Mouse (Mus musculus): ENCODE data around the gene Smarcal1. TPM values are rescaled to one million over a fixed set of nuclear protein-coding genes. Genes with fewer than 3 reads are reported as not detected.

The Smarcal1 gene
- polyA plus RNA-seq, 1 experiment from 2014 or later = 20.0 TPM

DNA sequence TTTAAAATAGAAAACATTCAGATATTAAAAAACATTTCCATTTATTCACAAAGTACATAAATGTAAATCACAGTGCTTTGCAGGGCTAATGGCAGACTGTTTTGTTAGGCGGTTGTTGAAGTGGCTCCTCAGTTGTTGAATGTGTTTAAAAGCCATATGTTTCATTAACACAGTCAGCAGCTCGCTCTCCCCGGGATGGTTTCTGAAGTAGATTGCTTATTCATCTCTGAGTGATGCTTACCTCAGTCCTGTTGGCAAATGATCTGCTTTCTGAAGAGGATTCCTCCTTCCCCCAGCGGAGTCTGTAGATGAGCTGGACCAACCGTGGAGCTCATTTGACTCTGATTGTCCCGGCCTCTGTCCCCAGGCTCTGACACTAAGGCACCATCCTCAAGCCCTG lies 29.1 kb downstream of the Smarcal1 start:
- H3K36me3 ChIP-seq (ENCODE audit: control insufficient read depth, insufficient read depth) = peaks cover 41% of the 10 kb centered on the region
- no peak overlapping the region for H3K9ac ChIP-seq (ENCODE audit: low read length)
- no peak for ATAC-seq (replicated peaks; ENCODE audit: extremely low read depth, insufficient read depth, low FRiP score)
- H3K4me3 ChIP-seq (ENCODE audit: low read length) = no peak overlapping the region
- no peaks in the 10 kb centered on the region for H3K4me1 ChIP-seq (ENCODE audit: control insufficient read depth, insufficient read depth, low read length)
- H3K27ac ChIP-seq (ENCODE audit: low read length) = no peak overlapping the region
- no peaks in the 10 kb centered on the region for H3K9me3 ChIP-seq (replicated peaks; ENCODE audit: control insufficient read depth, low read length)
- H3K27me3 ChIP-seq (ENCODE audit: control insufficient read depth, insufficient read depth, low read length) = no peaks in the 10 kb centered on the region
- no peak overlapping the region for H3K4me2 ChIP-seq (ENCODE audit: low read depth, low read length)
- 90% methylated on average over 6 of the region's 6 CpGs for WGBS

DNA sequence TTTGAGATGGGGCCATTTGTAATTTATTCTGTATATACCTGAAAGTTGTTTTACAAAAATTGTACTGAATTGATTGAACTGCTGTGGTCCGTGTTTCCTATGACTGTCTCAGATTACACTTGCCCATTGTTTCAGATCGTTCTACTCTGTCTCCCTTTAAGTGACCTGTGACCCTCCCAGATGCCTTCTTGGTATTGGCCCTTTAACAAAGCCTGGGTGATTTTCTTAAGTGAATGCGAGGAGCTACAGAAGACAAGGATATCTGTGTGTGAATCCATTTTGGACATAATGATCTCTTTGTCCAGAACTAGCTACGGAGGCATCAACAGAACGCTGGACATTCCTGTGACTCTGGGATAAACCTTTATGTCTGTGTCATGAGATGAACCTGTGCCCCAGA lies 52.2 kb downstream of the Smarcal1 start:
- Histone ChIP-seq H3K36me3 (ENCODE audit: control insufficient read depth, insufficient read depth) (peaks cover 18% of the 10 kb centered on the region), H3K4me3 (ENCODE audit: low read length) (no peak overlapping the region), H3K27me3 (ENCODE audit: control insufficient read depth, insufficient read depth, low read length) (no peaks in the 10 kb centered on the region), H3K4me2 (ENCODE audit: low read depth, low read length) (no peak overlapping the region), H3K4me1 (ENCODE audit: control insufficient read depth, insufficient read depth, low read length) (no peaks in the 10 kb centered on the region), H3K9me3 (replicated peaks; ENCODE audit: control insufficient read depth, low read length) (no peaks in the 10 kb centered on the region), H3K27ac (ENCODE audit: low read length) (no peak overlapping the region), H3K9ac (ENCODE audit: low read length) (no peak overlapping the region)
- 64% methylated on average over 5 of the region's 5 CpGs for WGBS
- ATAC-seq (replicated peaks; ENCODE audit: extremely low read depth, insufficient read depth, low FRiP score) = no peak

DNA sequence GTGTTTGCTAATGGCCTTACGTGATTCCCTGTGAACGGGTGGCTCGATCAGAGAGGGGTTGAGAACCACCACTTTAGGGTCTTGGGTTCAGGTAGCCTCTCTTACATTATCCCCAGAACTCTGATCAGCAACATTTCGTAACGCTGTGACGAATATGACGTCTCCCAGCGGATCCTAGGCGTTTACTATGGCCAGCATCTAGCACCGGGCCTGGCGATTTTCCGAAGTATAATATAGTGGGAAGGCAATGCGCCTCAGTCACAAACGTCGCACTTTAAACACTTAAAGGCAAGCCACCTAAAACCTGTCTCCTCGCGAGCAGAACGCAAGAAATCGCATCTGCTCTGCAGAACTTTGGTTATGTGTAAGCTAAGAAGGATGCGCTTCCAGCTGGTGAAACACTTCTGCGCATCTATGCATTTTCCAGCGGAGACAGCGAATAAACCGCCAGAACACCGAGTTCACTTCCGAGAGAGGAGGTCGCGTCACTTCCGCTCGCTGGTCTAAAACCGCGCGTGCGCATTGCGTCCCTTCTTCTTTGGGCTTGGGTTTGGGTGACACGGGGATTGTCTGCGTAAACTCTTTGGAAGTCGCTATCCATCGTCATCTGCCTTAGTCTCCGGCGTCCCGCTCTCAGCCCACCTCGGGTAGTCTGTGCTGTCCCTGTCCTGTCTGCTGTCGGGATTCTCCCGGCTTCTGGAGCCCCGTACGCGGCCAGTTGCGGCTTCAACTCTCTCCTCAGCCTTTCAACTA lies 57.8 kb downstream of the Smarcal1 start:
- H3K4me3 ChIP-seq (ENCODE audit: low read length) = peak overlapping the region; percentile 37
- H3K4me1 ChIP-seq (ENCODE audit: control insufficient read depth, insufficient read depth, low read length) = no peaks in the 10 kb centered on the region
- no peaks in the 10 kb centered on the region for H3K27me3 ChIP-seq (ENCODE audit: control insufficient read depth, insufficient read depth, low read length)
- H3K27ac ChIP-seq (ENCODE audit: low read length) = no peak overlapping the region
- 40% methylated on average over 49 of the region's 49 CpGs for WGBS
- no peaks in the 10 kb centered on the region for H3K36me3 ChIP-seq (ENCODE audit: control insufficient read depth, insufficient read depth)
- H3K9me3 ChIP-seq (replicated peaks; ENCODE audit: control insufficient read depth, low read length) = no peaks in the 10 kb centered on the region
- H3K9ac ChIP-seq (ENCODE audit: low read length) = no peak overlapping the region
- peak overlapping the region; percentile 63 for H3K4me2 ChIP-seq (ENCODE audit: low read depth, low read length)
- ATAC-seq (replicated peaks; ENCODE audit: extremely low read depth, insufficient read depth, low FRiP score) = no peak

DNA sequence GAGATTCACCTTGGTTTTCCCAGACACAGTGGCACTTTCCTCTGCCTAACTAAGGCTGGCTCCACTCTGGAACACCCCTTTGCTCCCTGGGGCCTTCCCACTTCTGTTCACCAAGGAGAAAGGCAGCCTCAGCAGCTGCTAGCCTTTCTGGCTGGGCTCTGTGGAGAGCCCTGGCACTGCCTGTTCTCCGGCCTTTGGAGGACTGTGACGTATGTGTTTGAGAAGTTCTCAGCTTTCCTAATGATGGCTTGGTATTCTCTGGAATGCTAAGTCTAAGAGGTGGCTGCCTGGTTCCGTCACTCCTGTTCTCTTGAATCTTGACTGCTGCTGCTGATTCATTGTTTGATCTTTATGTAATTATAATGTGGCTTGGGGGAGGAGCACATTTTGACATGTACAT lies 90.0 kb downstream of the Smarcal1 start:
- H3K4me1 ChIP-seq (ENCODE audit: control insufficient read depth, insufficient read depth, low read length) = no peaks in the 10 kb centered on the region
- no peak overlapping the region for H3K4me3 ChIP-seq (ENCODE audit: low read length)
- no peaks in the 10 kb centered on the region for H3K36me3 ChIP-seq (ENCODE audit: control insufficient read depth, insufficient read depth)
- no peaks in the 10 kb centered on the region for H3K9me3 ChIP-seq (replicated peaks; ENCODE audit: control insufficient read depth, low read length)
- no peak overlapping the region for H3K27ac ChIP-seq (ENCODE audit: low read length)
- no peaks in the 10 kb centered on the region for H3K27me3 ChIP-seq (ENCODE audit: control insufficient read depth, insufficient read depth, low read length)
- H3K9ac ChIP-seq (ENCODE audit: low read length) = no peak overlapping the region
- no peak overlapping the region for H3K4me2 ChIP-seq (ENCODE audit: low read depth, low read length)
- ATAC-seq (replicated peaks; ENCODE audit: extremely low read depth, insufficient read depth, low FRiP score) = no peak
- WGBS = 37% methylated on average over 3 of the region's 3 CpGs

Other genes starting within 250 kb of the Smarcal1 start
- gene March4, start 46.3 kb upstream of the Smarcal1 start, polyA plus RNA-seq (2015; fragmentation: Nextera tagmentation; extraction: Ambion mirVana) = not detected in 2 replicates
- not detected in 2 replicates for gene Ankar, start 117.3 kb downstream of the Smarcal1 start, polyA plus RNA-seq (2015; fragmentation: Nextera tagmentation; extraction: Ambion mirVana)
- gene Rpl37a, start 128.0 kb downstream of the Smarcal1 start, polyA plus RNA-seq (2015; fragmentation: Nextera tagmentation; extraction: Ambion mirVana) = 726 and 852 TPM in 2 replicates
- 43.3 and 58.6 TPM in 2 replicates for gene Igfbp2, start 241.3 kb downstream of the Smarcal1 start, polyA plus RNA-seq (2015; fragmentation: Nextera tagmentation; extraction: Ambion mirVana)